In the genomic region with DNA sequence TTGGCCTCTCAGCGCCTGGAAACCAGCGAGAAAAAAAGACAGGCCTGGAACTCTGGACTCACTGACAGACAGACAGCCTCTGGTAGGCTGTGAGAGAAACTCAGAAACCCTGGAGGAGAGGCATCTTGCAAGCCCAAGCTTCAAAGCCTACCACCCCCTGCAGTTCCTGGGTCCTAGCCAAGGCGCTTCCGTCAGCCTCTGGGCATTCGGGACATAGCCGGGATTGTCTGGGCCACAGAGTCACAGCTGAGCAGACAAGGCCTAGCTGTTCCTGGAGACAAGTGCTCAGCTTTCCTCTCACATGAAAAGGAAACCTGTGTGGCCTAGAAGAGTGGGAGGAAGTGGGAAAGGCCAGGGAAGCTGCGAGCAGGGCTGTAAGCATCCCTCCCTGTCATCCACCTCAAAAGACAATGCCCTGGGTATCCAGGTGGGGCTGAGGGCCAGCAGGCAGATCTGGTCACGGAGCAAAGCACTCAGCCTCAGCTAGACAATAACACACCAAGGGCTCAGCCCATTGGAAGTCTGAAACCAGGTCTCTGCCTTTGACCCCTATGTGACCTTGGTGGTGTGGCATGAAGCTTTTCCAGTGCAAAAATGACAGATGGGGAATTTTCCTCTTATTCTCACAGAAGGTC, we compare ENCODE assay signal across 8 mouse cellular contexts. TPM values are rescaled to one million over a fixed set of nuclear protein-coding genes. Genes with fewer than 3 reads are reported as not detected.
DNase-seq lines count a peak whose midpoint lies in the region; ATAC-seq and TF ChIP-seq lines count a peak whose summit lies in the region.
"Had no signal": no experiment of that assay in that cellular context is flagged by ENCODE, and none has a peak within 500 bp of the region (broad histone marks: within the 10 kb centered on the region; RNA-seq: fewer than 3 reads in every experiment).

No protein-coding gene starts in this region.

- H3K9ac ChIP-seq in hindbrain, embryonic 13.5 days: no peak overlapping the region

- H3K27me3 ChIP-seq in Patski: no peaks in the 10 kb centered on the region
- no peaks in the 10 kb centered on the region for H3K27me3 ChIP-seq in hindbrain, embryonic 13.5 days

- CTCF ChIA-PET in Patski (lab: Charles Lee): interaction anchor here (1.3 to 2.5 kb wide), 2 partner anchors 11 to 12 kb away, joined by 3 to 9 read pairs; no protein-coding TSS in a partner anchor

- POLR2A ChIA-PET in Patski (lab: Charles Lee): no interaction called here

- H3K4me3 ChIP-seq in hindbrain, embryonic 13.5 days: no peak overlapping the region

- no peaks in the 10 kb centered on the region for H3K9me3 ChIP-seq in hindbrain, embryonic 13.5 days

- H3K27ac ChIP-seq in hindbrain, embryonic 13.5 days: peak overlapping the region; percentile 71

- TF ChIP-seq CTCF in Patski (IDR thresholded peaks at IDR 0.05): no peak

- WGBS in hindbrain, embryonic 13.5 days: 48% methylated on average over 8 of the region's 8 CpGs

- no peak overlapping the region for H3K4me2 ChIP-seq in hindbrain, embryonic 13.5 days

- peak; percentile 94 for ATAC-seq in Patski
- ATAC-seq in hindbrain, embryonic 13.5 days (ENCODE audit: low FRiP score): peak; percentile 58

- peaks cover 12% of the 10 kb centered on the region for H3K4me1 ChIP-seq in hindbrain, embryonic 13.5 days (replicated peaks)

- DNase-seq in Patski (ENCODE audit: low read depth, low spot score): peak; percentile 76
- DNase-seq in cerebellum, adult 18-20 months: peak; percentile 31 to 37
- DNase-seq in lung, postnatal 25 days (ENCODE audit: low spot score): peak; percentile 32
- DNase-seq in heart, postnatal 25 days (ENCODE audit: low spot score): no peak
- no peak for DNase-seq in heart, postnatal 4 days
- no peak for DNase-seq in adrenal gland, postnatal 36 days

- intact Hi-C loops in heart, postnatal 25 days (cut with DNase I): no loop called here

- no peaks in the 10 kb centered on the region for H3K36me3 ChIP-seq in hindbrain, embryonic 13.5 days

- in situ Hi-C loops in Patski (cut with MboI; ENCODE audit: low pct_unique_long_range_greater_than_20kb): loop anchor here (5.0 to 25.0 kb wide), 2 partner anchors 83 to 823 kb away; no protein-coding TSS in a partner anchor

RNA-seq across cellular contexts. Expression of a gene that starts 13.2 kb away (rescaled TPM):
- 10.9 TPM for polyA plus RNA-seq in Patski (2021)
- 18.2 and 21.4 TPM in 2 replicates for polyA plus RNA-seq in hindbrain, embryonic 13.5 days (2015; fragmentation: Nextera tagmentation; extraction: Ambion mirVana)
- total RNA-seq in heart, postnatal 25 days (2021): not detected
- total RNA-seq in heart, postnatal 4 days (2021): under 1 TPM; 0.18 to 0.31 TPM
- 1 to 10 TPM in 1 of 2 experiments, under 1 TPM in 1; 0.89 to 2.2 TPM for total RNA-seq in adrenal gland, postnatal 36 days (2021)
- total RNA-seq: liver, adult 2 months had no signal
- polyA plus RNA-seq: liver, adult 2 months had no signal

Comparison
In these comparisons a context has a peak if more than half of its experiments do, and no peak if none do; other contexts are left out.
1. DNase-seq: peak in Patski (single experiment), cerebellum, adult 18-20 months (2 of 2) and lung, postnatal 25 days (single experiment); none in heart, postnatal 25 days (single experiment), heart, postnatal 4 days (single experiment) and adrenal gland, postnatal 36 days (0 of 2).